Mouse (Mus musculus): Measurements from ENCODE around the gene Atp2a2. TPM values are rescaled to one million over a fixed set of nuclear protein-coding genes. Genes with fewer than 3 reads are reported as not detected.
A peak's percentile ranks its signal among the peaks of the same experiment; 100 is the strongest.

The Atp2a2 gene
- total RNA-seq, 1 experiment, result 372 TPM

DNA sequence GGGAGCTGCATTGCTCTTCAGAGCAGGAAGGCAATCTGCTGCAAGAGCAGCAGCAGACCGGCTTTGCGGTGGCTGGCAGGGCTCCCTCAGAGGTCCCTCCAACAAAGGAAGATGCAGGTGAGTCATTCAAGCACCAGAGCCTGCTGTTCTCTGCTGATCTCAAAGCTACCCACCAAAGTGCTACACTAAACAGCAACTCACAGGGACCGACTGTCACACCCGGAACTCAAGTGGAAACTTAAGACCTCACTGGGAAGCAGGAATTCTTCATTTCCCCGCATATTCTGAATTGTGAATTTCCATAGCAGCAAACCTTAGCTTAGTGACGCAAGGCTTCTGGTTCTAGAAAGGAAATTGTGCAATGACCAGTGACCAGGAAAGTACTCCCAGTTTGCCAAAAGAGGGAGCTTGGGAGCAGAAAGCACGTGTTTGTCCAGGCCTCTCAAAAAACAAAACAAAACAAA lies 45.3 kb upstream of the Atp2a2 start:
- no peak overlapping the region for H3K27ac ChIP-seq (ENCODE audit: insufficient read depth, low read depth, low read length, poor library complexity, severe bottlenecking)
- no peak overlapping the region for H3K4me3 ChIP-seq (ENCODE audit: insufficient read depth in 1 of 2, low read depth in 1 of 2, low read length in 2 of 2, poor library complexity in 1 of 2, severe bottlenecking in 1 of 2)
- peak; percentile 24 for DNase-seq (ENCODE audit: low read depth, low spot score)

DNA sequence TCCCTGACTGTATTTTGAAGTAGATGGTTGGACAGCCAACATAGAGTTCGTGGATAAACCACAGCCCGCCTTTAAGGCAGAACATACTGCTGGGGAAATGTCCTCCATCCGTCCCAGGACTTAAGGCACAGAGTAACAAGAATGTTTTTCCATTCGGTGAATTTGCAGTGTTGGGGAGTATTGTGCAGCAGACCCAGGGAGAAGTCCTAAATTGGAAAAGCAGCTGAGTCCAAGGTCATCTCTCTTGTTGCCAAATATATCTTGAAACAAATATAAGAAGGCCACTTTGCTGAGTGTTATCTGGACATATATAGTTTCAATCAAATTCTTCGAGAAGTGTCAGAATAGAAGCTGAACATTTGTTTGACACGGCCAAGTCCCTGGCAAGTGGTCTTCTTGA lies 41.4 kb upstream of the Atp2a2 start:
- H3K36me3 ChIP-seq (ENCODE audit: control insufficient read depth, insufficient read depth, low read length, poor library complexity, severe bottlenecking), result no peaks in the 10 kb centered on the region; the same call in 1 of the 2 replicates
- DNase-seq (ENCODE audit: low read depth, low spot score), result no peak
- in situ Hi-C loops (cut with MboI; ENCODE audit: low sequenced_read_pairs in 2 of 2, unreplicated experiment in 2 of 2), result no loop called here
- H3K4me3 ChIP-seq (ENCODE audit: insufficient read depth in 1 of 2, low read depth in 1 of 2, low read length in 2 of 2, poor library complexity in 1 of 2, severe bottlenecking in 1 of 2), result no peak overlapping the region
- H3K9ac ChIP-seq (ENCODE audit: insufficient read depth, low read depth, low read length, poor library complexity, severe bottlenecking), result no peak overlapping the region
- no peak overlapping the region for H3K27ac ChIP-seq (ENCODE audit: insufficient read depth, low read depth, low read length, poor library complexity, severe bottlenecking)
- H3K9me3 ChIP-seq (ENCODE audit: control insufficient read depth, insufficient read depth, low read depth, low read length), result no peaks in the 10 kb centered on the region
- no peaks in the 10 kb centered on the region; a peak in 1 of 4 replicates for H3K4me1 ChIP-seq (ENCODE audit: control insufficient read depth in 2 of 2, insufficient read depth in 2 of 2, low read length in 2 of 2, poor library complexity in 1 of 2)
- no peak for TF ChIP-seq ZNF384 (IDR thresholded peaks at IDR 0.05; ENCODE audit: low read depth, low read length)
- TF ChIP-seq ZC3H11A (IDR thresholded peaks at IDR 0.05; ENCODE audit: borderline replicate concordance, low read depth, low read length), result no peak
- TF ChIP-seq MAFK (IDR thresholded peaks at IDR 0.05; ENCODE audit: insufficient read depth, low read depth, low read length), result no peak
- TF ChIP-seq HCFC1 (IDR thresholded peaks at IDR 0.05; ENCODE audit: borderline replicate concordance, insufficient read depth, low read length), result no peak
- no peak for TF ChIP-seq CHD2 (IDR thresholded peaks at IDR 0.05; ENCODE audit: low read depth, low read length)

More for the DNA sequence above, 45.3 kb upstream of the Atp2a2 start:
- H3K4me1 ChIP-seq (ENCODE audit: control insufficient read depth in 2 of 2, insufficient read depth in 2 of 2, low read length in 2 of 2, poor library complexity in 1 of 2), result no peaks in the 10 kb centered on the region; a peak in 1 of 4 replicates
- H3K9ac ChIP-seq (ENCODE audit: insufficient read depth, low read depth, low read length, poor library complexity, severe bottlenecking), result no peak overlapping the region
- H3K9me3 ChIP-seq (ENCODE audit: control insufficient read depth, insufficient read depth, low read depth, low read length), result no peaks in the 10 kb centered on the region
- no peaks in the 10 kb centered on the region for H3K36me3 ChIP-seq (ENCODE audit: control insufficient read depth, insufficient read depth, low read length, poor library complexity, severe bottlenecking)
- in situ Hi-C loops (cut with MboI; ENCODE audit: low sequenced_read_pairs in 2 of 2, unreplicated experiment in 2 of 2), result no loop called here
- TF ChIP-seq MAFK (IDR thresholded peaks at IDR 0.05; ENCODE audit: insufficient read depth, low read depth, low read length) (no peak), CHD2 (IDR thresholded peaks at IDR 0.05; ENCODE audit: low read depth, low read length) (no peak), ZC3H11A (IDR thresholded peaks at IDR 0.05; ENCODE audit: borderline replicate concordance, low read depth, low read length) (no peak), ZNF384 (IDR thresholded peaks at IDR 0.05; ENCODE audit: low read depth, low read length) (no peak), HCFC1 (IDR thresholded peaks at IDR 0.05; ENCODE audit: borderline replicate concordance, insufficient read depth, low read length) (no peak)

DNA sequence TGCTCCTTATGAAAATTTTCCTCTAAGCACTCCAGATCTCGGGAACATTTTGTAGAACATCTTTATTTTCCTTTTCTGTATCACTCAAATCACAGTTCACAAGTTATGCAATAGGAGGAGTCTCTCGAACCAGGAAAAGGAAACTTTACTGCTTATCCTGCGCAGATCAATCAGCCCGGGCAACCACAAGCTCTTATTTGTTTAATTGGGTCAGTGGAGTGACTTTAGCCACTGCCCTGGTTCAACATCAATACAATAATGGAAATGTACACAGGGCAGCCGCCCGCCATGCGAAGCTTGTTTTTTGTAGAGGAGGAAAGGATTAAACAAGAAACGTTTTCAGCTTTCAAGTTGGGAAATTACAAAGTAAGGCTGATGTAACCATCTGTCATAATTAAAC lies 39.8 kb upstream of the Atp2a2 start:
- Histone ChIP-seq H3K4me3 (ENCODE audit: insufficient read depth in 1 of 2, low read depth in 1 of 2, low read length in 2 of 2, poor library complexity in 1 of 2, severe bottlenecking in 1 of 2) (no peak overlapping the region), H3K9me3 (ENCODE audit: control insufficient read depth, insufficient read depth, low read depth, low read length) (no peaks in the 10 kb centered on the region), H3K4me1 (ENCODE audit: control insufficient read depth in 2 of 2, insufficient read depth in 2 of 2, low read length in 2 of 2, poor library complexity in 1 of 2) (no peaks in the 10 kb centered on the region), H3K36me3 (ENCODE audit: control insufficient read depth, insufficient read depth, low read length, poor library complexity, severe bottlenecking) (no peaks in the 10 kb centered on the region; the same call in 1 of the 2 replicates), H3K27ac (ENCODE audit: insufficient read depth, low read depth, low read length, poor library complexity, severe bottlenecking) (no peak overlapping the region), H3K9ac (ENCODE audit: insufficient read depth, low read depth, low read length, poor library complexity, severe bottlenecking) (no peak overlapping the region)
- TF ChIP-seq ZC3H11A (IDR thresholded peaks at IDR 0.05; ENCODE audit: borderline replicate concordance, low read depth, low read length) (no peak), HCFC1 (IDR thresholded peaks at IDR 0.05; ENCODE audit: borderline replicate concordance, insufficient read depth, low read length) (no peak), ZNF384 (IDR thresholded peaks at IDR 0.05; ENCODE audit: low read depth, low read length) (no peak), CHD2 (IDR thresholded peaks at IDR 0.05; ENCODE audit: low read depth, low read length) (no peak), MAFK (IDR thresholded peaks at IDR 0.05; ENCODE audit: insufficient read depth, low read depth, low read length) (no peak)
- in situ Hi-C loops (cut with MboI; ENCODE audit: low sequenced_read_pairs in 2 of 2, unreplicated experiment in 2 of 2), result no loop called here
- no peak for DNase-seq (ENCODE audit: low read depth, low spot score)

DNA sequence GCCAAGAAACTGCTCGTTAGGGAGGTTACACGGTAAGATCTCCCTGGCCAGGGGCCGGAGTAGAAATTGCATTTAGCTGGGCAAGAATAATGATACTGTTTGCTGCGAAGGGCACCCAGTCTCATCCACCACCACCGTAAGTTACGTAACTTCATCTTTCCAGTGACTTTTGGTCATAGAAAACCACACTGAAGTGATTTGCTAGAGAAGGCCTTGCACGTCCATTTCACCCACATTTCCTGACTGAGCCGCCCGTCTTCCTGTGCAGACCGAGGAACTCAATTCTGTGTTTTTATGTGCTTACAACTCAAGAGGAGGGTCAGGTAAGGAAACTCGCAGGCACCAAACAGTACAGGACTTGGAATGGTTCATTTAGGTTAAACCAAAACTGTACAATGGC lies 36.1 kb upstream of the Atp2a2 start:
- no peak for DNase-seq (ENCODE audit: low read depth, low spot score)
- no peak overlapping the region for H3K4me3 ChIP-seq (ENCODE audit: insufficient read depth in 1 of 2, low read depth in 1 of 2, low read length in 2 of 2, poor library complexity in 1 of 2, severe bottlenecking in 1 of 2)
- in situ Hi-C loops (cut with MboI; ENCODE audit: low sequenced_read_pairs in 2 of 2, unreplicated experiment in 2 of 2), result no loop called here

More for the DNA sequence above, 36.1 kb upstream of the Atp2a2 start:
- TF ChIP-seq HCFC1 (IDR thresholded peaks at IDR 0.05; ENCODE audit: borderline replicate concordance, insufficient read depth, low read length) (no peak), CHD2 (IDR thresholded peaks at IDR 0.05; ENCODE audit: low read depth, low read length) (no peak), ZC3H11A (IDR thresholded peaks at IDR 0.05; ENCODE audit: borderline replicate concordance, low read depth, low read length) (no peak), ZNF384 (IDR thresholded peaks at IDR 0.05; ENCODE audit: low read depth, low read length) (no peak), MAFK (IDR thresholded peaks at IDR 0.05; ENCODE audit: insufficient read depth, low read depth, low read length) (no peak)
- Histone ChIP-seq H3K9ac (ENCODE audit: insufficient read depth, low read depth, low read length, poor library complexity, severe bottlenecking) (no peak overlapping the region), H3K36me3 (ENCODE audit: control insufficient read depth, insufficient read depth, low read length, poor library complexity, severe bottlenecking) (no peaks in the 10 kb centered on the region; the same call in 1 of the 2 replicates), H3K27ac (ENCODE audit: insufficient read depth, low read depth, low read length, poor library complexity, severe bottlenecking) (no peak overlapping the region), H3K4me1 (ENCODE audit: control insufficient read depth in 2 of 2, insufficient read depth in 2 of 2, low read length in 2 of 2, poor library complexity in 1 of 2) (no peaks in the 10 kb centered on the region), H3K9me3 (ENCODE audit: control insufficient read depth, insufficient read depth, low read depth, low read length) (no peaks in the 10 kb centered on the region)

Data from ES-E14 (cell line).